Mouse (Mus musculus): ENCODE data around the gene Zdhhc13. TPM values are rescaled to one million over a fixed set of nuclear protein-coding genes. Genes with fewer than 3 reads are reported as not detected.

The Zdhhc13 gene
- total RNA-seq, 4 experiments from 2014 or later: 11.2 to 13.8 (median 12.7) TPM

GRCm38 (mm10) chr7:48841538-48841937, 52.7 kb downstream of the Zdhhc13 start:
- no peak for DNase-seq (ENCODE audit: low spot score)

GRCm38 (mm10) chr7:48842353-48842752, 53.5 kb downstream of the Zdhhc13 start:
- peak; percentile 41 for DNase-seq (ENCODE audit: low spot score)

GRCm38 (mm10) chr7:48843541-48843940, 54.7 kb downstream of the Zdhhc13 start:
- DNase-seq (ENCODE audit: low spot score): no peak

- DNase-seq (ENCODE audit: low spot score): no peak
Measured at GRCm38 (mm10) chr7:48845213-48845973, 56.6 kb downstream of the Zdhhc13 start.

GRCm38 (mm10) chr7:48846755-48847154, 58.0 kb downstream of the Zdhhc13 start:
- DNase-seq (ENCODE audit: low spot score): no peak

- DNase-seq (ENCODE audit: low spot score): peak; percentile 63
Measured at GRCm38 (mm10) chr7:48847820-48848650, 59.2 kb downstream of the Zdhhc13 start, which contains the start of gene Csrp3. Gene Csrp3 (minus strand): TSS chr7:48848033.

- DNase-seq (ENCODE audit: low spot score): no peak
Measured at GRCm38 (mm10) chr7:48851529-48852104, 62.8 kb downstream of the Zdhhc13 start.

- peak; percentile 40 for DNase-seq (ENCODE audit: low spot score)
Measured at GRCm38 (mm10) chr7:48853496-48853895, 64.7 kb downstream of the Zdhhc13 start.

- no peak for DNase-seq (ENCODE audit: low spot score)
Measured at GRCm38 (mm10) chr7:48855461-48855860, 66.7 kb downstream of the Zdhhc13 start.

GRCm38 (mm10) chr7:48858257-48858656, 69.5 kb downstream of the Zdhhc13 start:
- no peak for DNase-seq (ENCODE audit: low spot score)

- no peak for DNase-seq (ENCODE audit: low spot score)
Measured at GRCm38 (mm10) chr7:48859362-48859761, 70.6 kb downstream of the Zdhhc13 start.

GRCm38 (mm10) chr7:48860948-48861347, 72.1 kb downstream of the Zdhhc13 start:
- DNase-seq (ENCODE audit: low spot score): no peak

GRCm38 (mm10) chr7:48861796-48862195, 73.0 kb downstream of the Zdhhc13 start:
- no peak for DNase-seq (ENCODE audit: low spot score)

GRCm38 (mm10) chr7:48864199-48864598, 75.4 kb downstream of the Zdhhc13 start:
- DNase-seq (ENCODE audit: low spot score): no peak

- DNase-seq (ENCODE audit: low spot score): no peak
Measured at GRCm38 (mm10) chr7:48864671-48865458, 76.1 kb downstream of the Zdhhc13 start.

GRCm38 (mm10) chr7:48867576-48867975, 78.8 kb downstream of the Zdhhc13 start:
- no peak for DNase-seq (ENCODE audit: low spot score)

GRCm38 (mm10) chr7:48870144-48870543, 81.3 kb downstream of the Zdhhc13 start:
- DNase-seq (ENCODE audit: low spot score): no peak

GRCm38 (mm10) chr7:48870579-48871180, 81.9 kb downstream of the Zdhhc13 start:
- DNase-seq (ENCODE audit: low spot score): no peak

GRCm38 (mm10) chr7:48871292-48871691, 82.5 kb downstream of the Zdhhc13 start:
- no peak for DNase-seq (ENCODE audit: low spot score)

- DNase-seq (ENCODE audit: low spot score): no peak
Measured at GRCm38 (mm10) chr7:48875096-48875495, 86.3 kb downstream of the Zdhhc13 start.

- DNase-seq (ENCODE audit: low spot score): peak; percentile 63
Measured at GRCm38 (mm10) chr7:48876526-48876925, 87.7 kb downstream of the Zdhhc13 start.

Measured in heart, adult 8-10 months (tissue).